In genomic region chr2:25022678-25023077, GRCm38 (mm10) we compare ENCODE assay signal across 23 mouse cellular contexts. TPM values are rescaled to one million over a fixed set of nuclear protein-coding genes. Genes with fewer than 3 reads are reported as not detected.
DNase-seq lines count a peak whose midpoint lies in the region; ATAC-seq and TF ChIP-seq lines count a peak whose summit lies in the region.
"Had no signal": no experiment of that assay in that cellular context is flagged by ENCODE, and none has a peak within 500 bp of the region (broad histone marks: within the 10 kb centered on the region; RNA-seq: fewer than 3 reads in every experiment).

No protein-coding gene starts in this region.

- H3K9ac ChIP-seq in kidney, postnatal 0 days (ENCODE audit: low read depth, low read length) = no peak overlapping the region
- H3K9ac ChIP-seq in kidney, embryonic 15.5 days = no peak overlapping the region
- H3K9ac ChIP-seq in midbrain, postnatal 0 days (replicated peaks; ENCODE audit: low read length, poor library complexity, severe bottlenecking) = no peak overlapping the region
- H3K9ac ChIP-seq in midbrain, embryonic 13.5 days (replicated peaks) = no peak overlapping the region
- no peak overlapping the region for H3K9ac ChIP-seq in stomach, postnatal 0 days (ENCODE audit: low read length)
- H3K9ac ChIP-seq: embryonic facial prominence, embryonic 15.5 days; hindbrain, embryonic 15.5 days had no signal

- H3K4me1 ChIP-seq in kidney, postnatal 0 days (replicated peaks; ENCODE audit: insufficient read depth, low read length) = no peaks in the 10 kb centered on the region
- no peaks in the 10 kb centered on the region for H3K4me1 ChIP-seq in kidney, embryonic 15.5 days
- H3K4me1 ChIP-seq in midbrain, postnatal 0 days (ENCODE audit: insufficient read depth, low read length) = no peaks in the 10 kb centered on the region
- H3K4me1 ChIP-seq in midbrain, embryonic 13.5 days (replicated peaks) = no peaks in the 10 kb centered on the region
- no peaks in the 10 kb centered on the region for H3K4me1 ChIP-seq in stomach, postnatal 0 days (replicated peaks; ENCODE audit: control insufficient read depth, insufficient read depth)
- H3K4me1 ChIP-seq: embryonic facial prominence, embryonic 15.5 days; hindbrain, embryonic 15.5 days had no signal

- peak; percentile 8 for DNase-seq in CD4-positive, CD25-positive, alpha-beta regulatory T cell, adult 2 months (ENCODE audit: low read depth, low spot score)
- no peak for DNase-seq in kidney, postnatal 0 days (ENCODE audit: low spot score)
- DNase-seq in midbrain, postnatal 0 days (ENCODE audit: low spot score) = no peak
- no peak for DNase-seq in stomach, postnatal 0 days (ENCODE audit: low spot score)
- no peak for DNase-seq in left cerebral cortex, postnatal 10 days (ENCODE audit: extremely low spot score in 1 of 2, low spot score in 2 of 2)
- DNase-seq: cerebellum, adult 9-11 months; gastrocnemius, postnatal 36 days; kidney, adult 8-10 months; right cerebral cortex, postnatal 4 days; thymus, adult 18-20 months had no signal

- ATAC-seq in CD4-positive, CD25-positive, alpha-beta regulatory T cell, adult 4 months = no peak
- ATAC-seq in kidney, postnatal 0 days (replicated peaks; ENCODE audit: low FRiP score, low read depth) = no peak
- ATAC-seq in kidney, embryonic 15.5 days (replicated peaks; ENCODE audit: low FRiP score) = no peak
- no peak for ATAC-seq in midbrain, postnatal 0 days (ENCODE audit: low FRiP score)
- ATAC-seq in midbrain, embryonic 13.5 days = no peak
- ATAC-seq in stomach, postnatal 0 days (ENCODE audit: low FRiP score, low TSS enrichment) = no peak

- H3K4me2 ChIP-seq in kidney, postnatal 0 days (ENCODE audit: low read length) = no peak overlapping the region
- H3K4me2 ChIP-seq in kidney, embryonic 15.5 days = no peak overlapping the region
- no peak overlapping the region for H3K4me2 ChIP-seq in midbrain, postnatal 0 days (ENCODE audit: low read depth, low read length, poor library complexity, severe bottlenecking)
- no peak overlapping the region for H3K4me2 ChIP-seq in midbrain, embryonic 13.5 days (replicated peaks)
- H3K4me2 ChIP-seq in stomach, postnatal 0 days (replicated peaks; ENCODE audit: low read depth) = no peak overlapping the region
- H3K4me2 ChIP-seq: embryonic facial prominence, embryonic 15.5 days; heart, embryonic 11.5 days; hindbrain, embryonic 15.5 days; midbrain, embryonic 11.5 days had no signal

- no peaks in the 10 kb centered on the region for H3K27me3 ChIP-seq in kidney, postnatal 0 days (ENCODE audit: insufficient read depth, low read length)
- no peaks in the 10 kb centered on the region for H3K27me3 ChIP-seq in kidney, embryonic 15.5 days
- no peaks in the 10 kb centered on the region for H3K27me3 ChIP-seq in midbrain, postnatal 0 days (ENCODE audit: insufficient read depth, low read length)
- H3K27me3 ChIP-seq in midbrain, embryonic 13.5 days = no peaks in the 10 kb centered on the region
- H3K27me3 ChIP-seq in stomach, postnatal 0 days (ENCODE audit: control insufficient read depth, insufficient read depth, low read length) = no peaks in the 10 kb centered on the region
- H3K27me3 ChIP-seq: embryonic facial prominence, embryonic 15.5 days; hindbrain, embryonic 15.5 days had no signal

- intact Hi-C loops in left cerebral cortex, postnatal 10 days (cut with DNase I) = no loop called here

- H3K36me3 ChIP-seq in kidney, postnatal 0 days (ENCODE audit: insufficient read depth, low read length) = 0 out of 2 replicates have a peak, but pooled peaks cover 2% of the 10 kb centered on the region
- peaks cover 3% of the 10 kb centered on the region; the same call in 1 of the 2 replicates for H3K36me3 ChIP-seq in kidney, embryonic 15.5 days
- H3K36me3 ChIP-seq in midbrain, postnatal 0 days (ENCODE audit: insufficient read depth, low read length) = 0 out of 2 replicates have a peak, but pooled peaks cover 3% of the 10 kb centered on the region
- no peaks in the 10 kb centered on the region for H3K36me3 ChIP-seq in midbrain, embryonic 13.5 days
- H3K36me3 ChIP-seq in stomach, postnatal 0 days (ENCODE audit: control insufficient read depth, insufficient read depth, low read length) = no peaks in the 10 kb centered on the region
- H3K36me3 ChIP-seq: forebrain, embryonic 10.5 days; hindbrain, embryonic 15.5 days had no signal

- TF ChIP-seq EP300 in stomach, postnatal 0 days (optimal IDR thresholded peaks at IDR 0.05) = no peak

- H3K27ac ChIP-seq in kidney, postnatal 0 days = no peak overlapping the region
- H3K27ac ChIP-seq in kidney, embryonic 15.5 days = no peak overlapping the region
- H3K27ac ChIP-seq in midbrain, postnatal 0 days (ENCODE audit: low read depth, low read length) = no peak overlapping the region
- no peak overlapping the region for H3K27ac ChIP-seq in midbrain, embryonic 13.5 days
- no peak overlapping the region for H3K27ac ChIP-seq in stomach, postnatal 0 days (replicated peaks)
- H3K27ac ChIP-seq: embryonic facial prominence, embryonic 15.5 days; forebrain, embryonic 10.5 days; hindbrain, embryonic 15.5 days; limb, embryonic 10.5 days; macrophage had no signal

- H3K4me3 ChIP-seq in kidney, postnatal 0 days (replicated peaks; ENCODE audit: low read depth, low read length) = no peak overlapping the region
- no peak overlapping the region for H3K4me3 ChIP-seq in kidney, embryonic 15.5 days (replicated peaks)
- no peak overlapping the region for H3K4me3 ChIP-seq in midbrain, postnatal 0 days (ENCODE audit: low read depth, low read length)
- no peak overlapping the region for H3K4me3 ChIP-seq in midbrain, embryonic 13.5 days (replicated peaks)
- H3K4me3 ChIP-seq in stomach, postnatal 0 days (ENCODE audit: low read depth, low read length) = no peak overlapping the region
- H3K4me3 ChIP-seq: embryonic facial prominence, embryonic 15.5 days; forebrain, embryonic 10.5 days; hindbrain, embryonic 15.5 days; limb, embryonic 10.5 days had no signal

- TF ChIP-seq CTCF in kidney, postnatal 0 days (IDR thresholded peaks at IDR 0.05; ENCODE audit: low read depth) = 0 out of 2 replicates have a peak, but pooled peaks have one; percentile 22
- peak; percentile 32; the same call in 1 of the 2 replicates for TF ChIP-seq CTCF in midbrain, postnatal 0 days (IDR thresholded peaks at IDR 0.05)
- TF ChIP-seq CTCF in stomach, postnatal 0 days (IDR thresholded peaks at IDR 0.05; ENCODE audit: low read depth) = peak; percentile 43

- WGBS in kidney, postnatal 0 days = 95% methylated on average over 1 of the region's 1 CpGs
- 90% methylated on average over 1 of the region's 1 CpGs for WGBS in kidney, embryonic 15.5 days
- 83% methylated on average over 1 of the region's 1 CpGs for WGBS in midbrain, postnatal 0 days
- WGBS in midbrain, embryonic 13.5 days = 95% methylated on average over 1 of the region's 1 CpGs
- WGBS in stomach, postnatal 0 days = 85% methylated on average over 1 of the region's 1 CpGs

- H3K9me3 ChIP-seq in kidney, postnatal 0 days (replicated peaks; ENCODE audit: low read length) = no peaks in the 10 kb centered on the region
- H3K9me3 ChIP-seq in kidney, embryonic 15.5 days (replicated peaks) = no peaks in the 10 kb centered on the region
- H3K9me3 ChIP-seq in midbrain, postnatal 0 days (ENCODE audit: low read length) = no peaks in the 10 kb centered on the region
- H3K9me3 ChIP-seq in midbrain, embryonic 13.5 days = no peaks in the 10 kb centered on the region
- H3K9me3 ChIP-seq in stomach, postnatal 0 days (ENCODE audit: control insufficient read depth, low read length) = no peaks in the 10 kb centered on the region
- H3K9me3 ChIP-seq: embryonic facial prominence, embryonic 15.5 days; forebrain, embryonic 10.5 days; G1E; hindbrain, embryonic 15.5 days; limb, embryonic 10.5 days had no signal

RNA-seq across cellular contexts. Expression of gene Nsmf, which starts 31.5 kb away (rescaled TPM):
- polyA plus RNA-seq in CD4-positive, CD25-positive, alpha-beta regulatory T cell, adult 4 months (2017; shearing (Covaris generic)) = 10 to 100 TPM in 1 of 2 experiments, 1 to 10 TPM in 1; 8.6 to 13.7 TPM
- 71.0 and 74.6 TPM in 2 replicates for polyA plus RNA-seq in kidney, postnatal 0 days (2015; fragmentation: Nextera tagmentation; extraction: Ambion mirVana)
- polyA plus RNA-seq in kidney, embryonic 15.5 days (2015; fragmentation: Nextera tagmentation; extraction: Ambion mirVana) = 76.5 and 91.4 TPM in 2 replicates
- 266 and 278 TPM in 2 replicates for total RNA-seq in midbrain, postnatal 0 days (2014; rRNA removed)
- polyA plus RNA-seq in midbrain, postnatal 0 days (2015; fragmentation: Nextera tagmentation; extraction: Ambion mirVana) = 182 and 187 TPM in 2 replicates
- polyA plus RNA-seq in midbrain, embryonic 13.5 days (2015; fragmentation: Nextera tagmentation; extraction: Ambion mirVana) = 110 and 115 TPM in 2 replicates
- 23.5 and 30.2 TPM in 2 replicates for polyA plus RNA-seq in stomach, postnatal 0 days (2015; fragmentation: Nextera tagmentation; extraction: Ambion mirVana)
- total RNA-seq in left cerebral cortex, postnatal 10 days (2021) = 100 to 1,000 TPM; 566 to 585 TPM

RNA-seq across cellular contexts. Expression of gene Pnpla7, which starts 46.8 kb away (rescaled TPM):
- 100 to 1,000 TPM in 1 of 2 experiments, 10 to 100 TPM in 1; 65.8 to 117 TPM for polyA plus RNA-seq in CD4-positive, CD25-positive, alpha-beta regulatory T cell, adult 4 months (2017; shearing (Covaris generic))
- 6.1 and 8.3 TPM in 2 replicates for polyA plus RNA-seq in kidney, postnatal 0 days (2015; fragmentation: Nextera tagmentation; extraction: Ambion mirVana)
- 6.7 and 9.0 TPM in 2 replicates for polyA plus RNA-seq in kidney, embryonic 15.5 days (2015; fragmentation: Nextera tagmentation; extraction: Ambion mirVana)
- total RNA-seq in midbrain, postnatal 0 days (2014; rRNA removed) = 3.6 and 6.3 TPM in 2 replicates
- 3.1 and 3.2 TPM in 2 replicates for polyA plus RNA-seq in midbrain, postnatal 0 days (2015; fragmentation: Nextera tagmentation; extraction: Ambion mirVana)
- 3.3 and 4.2 TPM in 2 replicates for polyA plus RNA-seq in midbrain, embryonic 13.5 days (2015; fragmentation: Nextera tagmentation; extraction: Ambion mirVana)
- 4.2 and 4.3 TPM in 2 replicates for polyA plus RNA-seq in stomach, postnatal 0 days (2015; fragmentation: Nextera tagmentation; extraction: Ambion mirVana)
- 10 to 100 TPM in 1 of 2 experiments, 1 to 10 TPM in 1; 8.7 to 12.3 TPM for total RNA-seq in left cerebral cortex, postnatal 10 days (2021)

RNA-seq across cellular contexts. Expression of gene Mrpl41, which starts 47.8 kb away (rescaled TPM):
- 10 to 100 TPM; 91.6 to 98.5 TPM for polyA plus RNA-seq in CD4-positive, CD25-positive, alpha-beta regulatory T cell, adult 4 months (2017; shearing (Covaris generic))
- polyA plus RNA-seq in kidney, postnatal 0 days (2015; fragmentation: Nextera tagmentation; extraction: Ambion mirVana) = 153 and 157 TPM in 2 replicates
- polyA plus RNA-seq in kidney, embryonic 15.5 days (2015; fragmentation: Nextera tagmentation; extraction: Ambion mirVana) = 116 and 127 TPM in 2 replicates
- total RNA-seq in midbrain, postnatal 0 days (2014; rRNA removed) = 62.6 and 68.1 TPM in 2 replicates
- 183 and 197 TPM in 2 replicates for polyA plus RNA-seq in midbrain, postnatal 0 days (2015; fragmentation: Nextera tagmentation; extraction: Ambion mirVana)
- 162 and 172 TPM in 2 replicates for polyA plus RNA-seq in midbrain, embryonic 13.5 days (2015; fragmentation: Nextera tagmentation; extraction: Ambion mirVana)
- 121 and 122 TPM in 2 replicates for polyA plus RNA-seq in stomach, postnatal 0 days (2015; fragmentation: Nextera tagmentation; extraction: Ambion mirVana)
- total RNA-seq in left cerebral cortex, postnatal 10 days (2021) = 10 to 100 TPM; 83.8 to 84.2 TPM

RNA-seq across cellular contexts. Expression of gene Entpd8, which starts 57.4 kb away (rescaled TPM):
- under 1 TPM in 1 of 2 experiments, not detected in 1; 0.52 TPM for polyA plus RNA-seq in CD4-positive, CD25-positive, alpha-beta regulatory T cell, adult 4 months (2017; shearing (Covaris generic))
- 6.2 TPM in 2 replicates for polyA plus RNA-seq in kidney, postnatal 0 days (2015; fragmentation: Nextera tagmentation; extraction: Ambion mirVana)
- polyA plus RNA-seq in kidney, embryonic 15.5 days (2015; fragmentation: Nextera tagmentation; extraction: Ambion mirVana) = 5.0 and 5.3 TPM in 2 replicates
- total RNA-seq in midbrain, postnatal 0 days (2014; rRNA removed) = not detected in 2 replicates
- polyA plus RNA-seq in midbrain, postnatal 0 days (2015; fragmentation: Nextera tagmentation; extraction: Ambion mirVana) = not detected in 2 replicates
- not detected in 2 replicates for polyA plus RNA-seq in midbrain, embryonic 13.5 days (2015; fragmentation: Nextera tagmentation; extraction: Ambion mirVana)
- 3.3 TPM in 2 replicates for polyA plus RNA-seq in stomach, postnatal 0 days (2015; fragmentation: Nextera tagmentation; extraction: Ambion mirVana)
- not detected for total RNA-seq in left cerebral cortex, postnatal 10 days (2021)
- total RNA-seq: G1E; heart, postnatal 25 days; layer of hippocampus, postnatal 25 days had no signal
- polyA plus RNA-seq: embryonic facial prominence, embryonic 15.5 days; forebrain, embryonic 10.5 days; G1E; heart, embryonic 11.5 days; limb, embryonic 10.5 days; macrophage; midbrain, embryonic 11.5 days had no signal
